Mouse (Mus musculus) midbrain, embryonic 14.5 days (tissue): Measurements from ENCODE around the gene Glrx2. TPM values are rescaled to one million over a fixed set of nuclear protein-coding genes. Genes with fewer than 3 reads are reported as not detected.

ENCODE experiments used
- ATAC-seq: fragments of 200-750 bp; cut with Nextera tagmentation; 2 replicates; pipeline ENCODE4 v1.8.0; 2017; ENCODE audit warnings: moderate number of reproducible peaks, moderate library complexity; ENCODE audit not compliant: low FRiP score, low TSS enrichment
- DNase-seq: peaks from one replicate; pipeline ENCODE4 v3.0.0-alpha.2; 2015
- H3K27ac ChIP-seq: fragments of 300-500 bp; sonication (generic); replicated peaks from 2 replicates; pipeline ENCODE4 v1.5.1; 2014; ENCODE audit warnings: mild to moderate bottlenecking, low read depth, low read length, moderate library complexity
- H3K27me3 ChIP-seq: fragments of 300-500 bp; sonication (generic); 2 replicates; pipeline ENCODE4 v1.6.1; 2014; ENCODE audit warnings: low read length, control low read depth, mixed read lengths; ENCODE audit not compliant: control insufficient read depth, insufficient read depth
- H3K36me3 ChIP-seq: fragments of 300-500 bp; sonication (generic); 2 replicates; pipeline ENCODE4 v1.6.1; 2014; ENCODE audit warnings: low read length, control low read depth; ENCODE audit not compliant: control insufficient read depth, insufficient read depth
- H3K4me1 ChIP-seq: fragments of 300-500 bp; sonication (generic); 2 replicates; pipeline ENCODE4 v1.6.1; 2014; ENCODE audit warnings: mild to moderate bottlenecking, antibody characterized with exemption, low read length, control low read depth; ENCODE audit not compliant: control insufficient read depth, insufficient read depth
- H3K4me2 ChIP-seq: fragments of 300-500 bp; sonication (generic); 2 replicates; pipeline ENCODE4 v1.6.1; 2014; ENCODE audit warnings: mild to moderate bottlenecking, low read length, moderate library complexity
- H3K4me3 ChIP-seq: fragments of 300-500 bp; sonication (generic); replicated peaks from 2 replicates; pipeline ENCODE4 v1.5.1; 2014; ENCODE audit warnings: low read depth, low read length
- H3K9ac ChIP-seq: fragments of 300-500 bp; sonication (generic); replicated peaks from 2 replicates; pipeline ENCODE4 v1.6.1; 2014; ENCODE audit warnings: mild to moderate bottlenecking, low read length, moderate library complexity
- H3K9me3 ChIP-seq: fragments of 300-500 bp; sonication (generic); 2 replicates; pipeline ENCODE4 v1.6.1; 2016; ENCODE audit warnings: low read length, control low read depth, mixed read lengths; ENCODE audit not compliant: control insufficient read depth
- WGBS: fragments of 180-500 bp; shearing (Covaris S2); extraction: QIAGEN DNeasy Blood & Tissue Kit; methylation state at CpG from one replicate; pipeline ENCODE4 v1.1.7; 2014; 5-methylcytosine and 5-hydroxymethylcytosine counted together
- polyA plus RNA-seq: library from polyadenylated mRNA; unstranded; fragments of >200 nt; fragmentation: Nextera tagmentation; extraction: Ambion mirVana; gene quantifications from 2 replicates; pipeline ENCODE4 v1.2.1, GENCODE M21; 2014

Glrx2 gene
- polyA plus RNA-seq, 1 experiment from 2014 or later, result 99.9 TPM

DNA sequence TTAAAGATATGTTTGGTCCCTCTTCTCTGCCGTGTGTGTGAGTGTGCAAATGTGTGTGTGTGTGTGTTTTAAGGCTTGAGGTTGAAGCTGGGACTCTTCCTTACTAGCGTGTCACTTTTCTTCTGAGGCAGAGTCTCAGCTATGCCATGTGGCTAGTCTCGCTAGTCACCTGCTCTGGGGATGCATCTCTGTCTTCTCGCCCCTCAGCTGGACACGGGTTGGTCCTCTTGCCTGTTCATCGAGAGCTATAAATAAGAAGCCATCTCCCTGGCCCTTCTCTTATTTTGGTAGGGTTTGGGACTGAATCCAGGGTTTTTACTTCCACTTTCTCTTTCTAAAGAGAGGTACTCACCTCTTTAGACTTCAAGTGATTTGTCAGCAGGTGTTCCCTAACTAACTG lies 50.1 kb downstream of the Glrx2 start:
- peaks cover 62% of the 10 kb centered on the region for H3K36me3 ChIP-seq

DNA sequence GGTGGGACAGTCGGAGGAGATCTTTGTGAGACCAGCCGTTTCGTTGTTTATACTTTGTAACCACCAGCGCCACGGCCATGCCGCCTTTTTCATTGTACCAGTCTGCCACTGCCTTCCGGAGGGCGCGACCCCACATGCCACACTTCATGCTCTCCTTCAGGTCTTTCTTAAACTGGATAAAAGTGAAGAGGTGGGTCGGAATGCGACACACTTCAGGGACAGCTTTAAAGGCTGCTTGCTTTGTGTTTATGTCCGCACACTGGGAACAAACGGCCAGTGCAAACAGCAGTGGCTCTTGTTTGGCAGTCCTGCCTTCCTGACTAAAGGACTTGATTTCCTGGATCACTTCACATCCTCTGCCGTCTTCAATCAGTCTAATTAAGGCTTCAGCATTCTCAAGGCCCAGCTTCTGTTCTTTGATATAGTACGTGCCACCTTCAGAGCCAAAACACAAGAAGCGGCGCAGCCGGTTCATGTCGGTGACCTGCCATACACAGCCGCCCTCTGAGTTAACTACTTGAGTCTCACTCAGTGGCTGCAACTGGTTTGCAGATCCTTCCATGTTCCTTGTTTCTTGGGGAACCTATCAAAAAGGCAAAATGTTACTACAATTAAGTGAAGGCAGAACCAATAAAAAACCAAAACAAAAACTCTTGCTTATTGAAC lies 54.4 kb downstream of the Glrx2 start:
- H3K9me3 ChIP-seq, result no peaks in the 10 kb centered on the region
- peaks cover 17% of the 10 kb centered on the region for H3K4me1 ChIP-seq
- 52% methylated on average over 20 of the region's 20 CpGs for WGBS
- ATAC-seq, result no peak
- H3K4me3 ChIP-seq, result no peak overlapping the region
- peaks cover 32% of the 10 kb centered on the region for H3K36me3 ChIP-seq
- no peak for DNase-seq
- H3K9ac ChIP-seq, result no peak overlapping the region
- no peaks in the 10 kb centered on the region for H3K27me3 ChIP-seq
- no peak overlapping the region for H3K27ac ChIP-seq
- no peak overlapping the region for H3K4me2 ChIP-seq

More for the DNA sequence above, 50.1 kb downstream of the Glrx2 start:
- H3K27ac ChIP-seq, result no peak overlapping the region
- H3K27me3 ChIP-seq, result no peaks in the 10 kb centered on the region
- no peak overlapping the region for H3K9ac ChIP-seq
- H3K4me3 ChIP-seq, result no peak overlapping the region
- H3K9me3 ChIP-seq, result no peaks in the 10 kb centered on the region
- no peak overlapping the region for H3K4me2 ChIP-seq
- DNase-seq (no peak), ATAC-seq (no peak)
- 93% methylated on average over 6 of the region's 6 CpGs for WGBS
- no peaks in the 10 kb centered on the region for H3K4me1 ChIP-seq

DNA sequence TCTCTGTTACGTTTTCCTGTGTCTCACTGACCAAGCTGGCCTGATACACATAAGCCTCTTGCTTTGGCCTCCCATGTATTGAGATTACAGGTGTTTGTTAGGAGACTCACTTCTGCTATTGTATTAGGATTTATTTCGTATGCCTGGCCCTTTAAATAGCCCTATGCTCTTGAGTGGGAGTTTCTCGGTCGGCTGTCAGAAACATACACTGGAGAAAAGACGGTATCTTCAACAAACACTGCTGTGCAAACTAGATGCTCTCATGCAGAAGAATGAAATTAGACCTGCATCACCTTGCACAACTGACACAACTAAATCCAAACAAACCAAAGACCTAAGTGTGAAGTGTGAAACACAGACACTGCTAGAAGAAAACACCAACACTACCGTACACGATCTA lies 56.9 kb downstream of the Glrx2 start:
- Histone ChIP-seq H3K27me3 (no peaks in the 10 kb centered on the region), H3K9ac (no peak overlapping the region), H3K27ac (no peak overlapping the region), H3K4me3 (no peak overlapping the region), H3K4me1 (peaks cover 27% of the 10 kb centered on the region), H3K9me3 (no peaks in the 10 kb centered on the region), H3K4me2 (no peak overlapping the region), H3K36me3 (peaks cover 18% of the 10 kb centered on the region)
- ATAC-seq (no peak), DNase-seq (no peak)
- 79% methylated on average over 7 of the region's 7 CpGs for WGBS

DNA sequence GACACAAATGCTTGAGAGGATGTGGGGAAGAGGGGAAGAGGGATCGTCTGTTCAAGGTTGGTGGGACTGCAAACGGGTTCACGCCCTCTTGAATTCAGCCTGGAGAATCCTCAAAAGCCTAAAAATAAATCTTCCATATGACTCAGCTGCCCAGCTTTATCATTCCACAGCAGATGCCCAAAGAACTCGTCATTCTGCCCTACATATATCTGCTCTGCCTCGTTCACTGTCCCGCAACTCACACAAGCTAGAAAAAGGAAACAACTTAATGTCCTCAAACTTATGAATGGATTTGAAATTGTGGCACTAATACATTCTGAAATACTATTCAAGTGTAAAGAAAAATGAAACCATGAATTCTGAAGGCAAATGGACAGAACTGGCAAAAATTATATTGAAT lies 57.8 kb downstream of the Glrx2 start:
- no peak overlapping the region for H3K4me3 ChIP-seq
- no peak overlapping the region for H3K27ac ChIP-seq
- no peak for ATAC-seq
- H3K27me3 ChIP-seq, result no peaks in the 10 kb centered on the region
- H3K36me3 ChIP-seq, result peaks cover 13% of the 10 kb centered on the region
- peaks cover 35% of the 10 kb centered on the region for H3K4me1 ChIP-seq
- H3K4me2 ChIP-seq, result 0 out of 2 replicates have a peak overlapping the region, but pooled peaks have one; percentile 6
- H3K9me3 ChIP-seq, result no peaks in the 10 kb centered on the region
- H3K9ac ChIP-seq, result no peak overlapping the region
- no peak for DNase-seq
- 80% methylated on average over 6 of the region's 6 CpGs for WGBS

DNA sequence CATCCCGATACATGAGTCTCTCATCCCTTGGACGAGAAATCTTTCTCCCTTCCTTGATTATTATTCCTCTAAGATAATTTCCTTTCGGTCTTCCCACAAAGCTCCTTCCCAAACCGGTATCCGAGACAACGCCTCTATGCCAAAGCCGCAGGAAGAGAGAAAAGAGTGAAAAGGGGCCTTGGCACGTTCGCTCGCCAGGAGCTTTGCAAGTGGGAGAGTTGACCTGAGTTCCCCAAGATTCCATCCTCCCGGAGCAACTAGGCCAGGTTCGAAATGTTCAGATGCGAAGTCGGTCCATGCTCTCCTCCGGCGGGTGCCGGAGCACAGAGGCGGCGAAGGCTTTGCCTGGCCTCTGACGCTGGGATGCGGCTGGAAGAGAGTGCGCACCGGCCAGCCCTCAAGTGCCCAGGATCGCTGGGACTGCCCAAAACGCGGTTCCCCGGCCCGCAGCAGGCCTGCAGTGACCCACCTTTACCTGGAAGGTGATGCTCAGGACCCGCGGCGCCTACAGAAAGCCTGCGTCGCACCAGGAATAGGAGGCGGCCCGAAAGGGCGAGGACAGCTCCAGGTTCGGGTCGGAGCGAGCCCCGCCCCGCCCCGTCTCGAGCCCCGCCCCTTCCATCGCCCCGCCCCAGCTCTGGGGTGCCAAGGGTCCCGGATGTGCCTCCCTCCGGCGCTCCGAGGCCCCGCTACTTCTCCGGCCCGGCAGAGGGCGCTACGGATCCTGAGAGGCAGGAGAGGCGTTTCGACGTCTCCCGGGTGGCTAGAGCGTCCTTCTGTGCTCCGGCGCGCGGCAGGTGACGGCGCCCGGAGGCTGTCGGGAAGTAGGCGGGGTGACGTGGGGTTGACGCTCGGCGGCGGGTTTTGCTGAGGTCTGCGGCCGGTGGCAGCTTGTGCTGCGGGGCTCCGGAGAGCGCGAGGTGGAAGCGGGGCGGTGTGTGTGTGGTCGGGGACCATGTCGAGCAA lies 60.6 kb downstream of the Glrx2 start, which contains the start of the genes Trove2 and Uchl5:
TSS of gene Trove2 (minus strand) at position 623 of the 966 bp plus-strand sequence.
TSS of gene Uchl5 (plus strand) at position 827 of the 966 bp plus-strand sequence.
- Histone ChIP-seq H3K4me2 (peak within 1 kb of the TSS; percentile 92), H3K27me3 (no peaks in the 10 kb centered on the region), H3K4me3 (peak within 1 kb of the TSS; percentile 89), H3K9me3 (no peaks in the 10 kb centered on the region), H3K27ac (peak within 1 kb of the TSS; percentile 83), H3K36me3 (peaks cover 3% of the 10 kb centered on the region), H3K4me1 (peaks cover 35% of the 10 kb centered on the region), H3K9ac (peak within 1 kb of the TSS; percentile 85)
- WGBS, result under 1% methylated on average over 84 of the region's 84 CpGs
- peak; percentile 99 for DNase-seq
- ATAC-seq, result peak; percentile 97

DNA sequence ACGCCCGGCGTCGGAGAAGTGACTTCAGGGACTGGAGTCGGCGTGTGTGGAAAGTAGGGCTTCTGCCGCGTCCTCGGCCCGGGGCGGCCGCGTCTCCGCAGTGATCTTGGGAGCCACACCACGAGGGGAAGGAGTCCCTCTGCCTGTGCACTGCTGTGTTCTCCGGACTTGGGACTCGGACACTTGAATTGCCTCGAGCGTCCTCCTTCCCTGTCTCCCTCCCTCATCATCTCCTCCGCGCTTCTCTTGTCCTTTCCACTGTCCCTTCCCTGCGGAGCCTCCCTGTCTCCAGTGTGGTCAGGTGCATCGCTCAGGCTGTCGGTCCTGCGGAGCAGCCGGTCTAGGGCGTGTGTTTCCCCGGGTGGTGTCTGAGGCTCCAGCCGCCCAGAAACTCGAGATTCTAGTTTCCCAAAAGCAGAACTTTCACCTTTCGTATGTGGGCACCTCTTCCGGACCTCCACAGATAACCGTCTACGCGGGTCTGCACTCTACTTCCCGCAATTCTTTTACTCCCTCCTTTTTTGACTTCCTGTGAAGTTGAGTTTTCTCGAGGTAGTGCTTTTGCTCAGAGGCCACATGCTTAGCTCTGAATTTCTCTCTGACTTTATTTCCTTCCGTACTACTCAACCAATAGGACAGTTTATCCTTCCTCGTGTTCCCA lies 61.5 kb downstream of the Glrx2 start:
- Histone ChIP-seq H3K36me3 (peaks cover 3% of the 10 kb centered on the region), H3K9ac (peak overlapping the region; percentile 85), H3K27me3 (no peaks in the 10 kb centered on the region), H3K4me1 (peaks cover 35% of the 10 kb centered on the region), H3K27ac (peak overlapping the region; percentile 79), H3K4me3 (peak overlapping the region; percentile 89), H3K9me3 (no peaks in the 10 kb centered on the region), H3K4me2 (peak overlapping the region; percentile 92)
- DNase-seq (no peak), ATAC-seq (no peak; the same call in 1 of the 2 replicates)
- WGBS, result under 1% methylated on average over 39 of the region's 39 CpGs

DNA sequence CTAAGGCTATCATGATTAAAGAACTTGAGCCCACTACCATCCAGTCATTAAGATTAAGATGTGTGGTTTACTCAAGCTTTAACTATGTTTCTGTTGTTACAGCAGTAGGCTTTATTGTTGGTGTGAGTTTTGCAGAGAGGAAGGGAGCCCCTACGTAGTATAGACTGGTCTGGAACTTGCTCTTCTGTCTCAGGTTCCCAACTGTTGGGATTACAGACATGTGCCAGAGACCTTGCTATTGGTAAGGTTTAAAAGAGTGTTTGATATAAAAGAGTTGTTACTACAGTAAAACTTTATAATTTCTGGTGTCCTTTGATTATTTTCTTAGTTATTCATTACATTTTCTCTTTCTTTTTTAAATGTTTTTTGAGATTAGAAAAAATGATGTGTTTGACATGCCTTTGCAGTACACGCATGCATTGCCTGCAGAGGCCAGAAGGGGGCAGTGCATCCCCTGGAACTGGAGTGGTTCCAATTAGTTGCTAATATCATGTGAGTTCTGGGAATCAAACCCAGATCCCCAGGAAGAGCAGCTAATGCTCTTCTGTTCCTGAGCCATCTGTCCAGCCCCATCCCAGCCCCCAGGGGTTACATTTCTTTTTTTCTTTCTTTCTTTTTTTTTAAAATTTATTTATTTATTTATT lies 72.6 kb downstream of the Glrx2 start:
- H3K27ac ChIP-seq, result no peak overlapping the region

More for the DNA sequence above, 72.6 kb downstream of the Glrx2 start:
- DNase-seq (peak; percentile 47), ATAC-seq (no peak)
- Histone ChIP-seq H3K36me3 (no peaks in the 10 kb centered on the region), H3K4me3 (no peak overlapping the region), H3K4me1 (no peaks in the 10 kb centered on the region), H3K27me3 (no peaks in the 10 kb centered on the region), H3K9me3 (no peaks in the 10 kb centered on the region), H3K9ac (no peak overlapping the region), H3K4me2 (no peak overlapping the region)
- WGBS, result 79% methylated on average over 2 of the region's 2 CpGs
